Mouse (Mus musculus): ENCODE results near the gene Iqce.

Iqce gene

DNA sequence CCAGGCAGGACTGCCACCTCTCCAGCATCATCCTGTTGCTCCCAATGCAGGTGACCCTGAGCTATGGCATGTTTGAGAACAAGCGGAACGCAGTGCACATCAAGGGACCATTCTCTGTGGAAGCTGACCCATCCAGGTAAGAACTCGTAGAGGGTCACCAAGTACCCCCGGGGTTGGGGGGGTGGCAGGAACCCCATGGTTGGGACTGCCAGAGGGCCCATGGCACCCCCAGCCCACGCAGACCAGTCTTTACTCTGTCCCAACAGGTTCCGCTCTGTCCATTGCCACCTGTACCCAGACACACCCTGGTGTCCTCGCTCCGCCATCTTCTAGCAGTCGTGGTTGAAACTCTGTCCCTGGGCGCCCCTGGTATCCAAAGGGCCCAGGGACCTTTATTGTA, 88.0 kb downstream of the Iqce start:
- DNase-seq (ENCODE audit: low read depth) = no peak

DNA sequence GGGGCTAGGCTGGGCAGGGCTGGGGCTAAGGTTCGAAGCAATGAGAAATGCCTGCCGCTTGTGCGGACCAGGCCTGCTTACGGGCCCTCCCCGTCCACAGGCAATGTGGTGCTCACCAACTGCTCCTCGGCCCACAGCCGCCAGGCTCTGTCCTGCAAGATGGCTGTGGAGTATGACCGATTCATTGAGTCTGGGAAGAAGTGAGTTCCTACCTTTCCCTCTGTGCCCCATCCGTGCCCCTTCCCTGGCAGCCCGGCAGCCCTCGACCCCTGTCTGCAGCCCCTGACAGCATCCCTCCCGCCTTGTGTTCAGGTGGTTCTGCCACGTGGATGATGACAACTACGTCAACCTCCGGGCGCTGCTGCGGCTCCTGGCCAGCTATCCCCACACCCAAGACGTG, 90.0 kb downstream of the Iqce start:
- no peak for DNase-seq (ENCODE audit: low read depth)
